Mouse (Mus musculus) G1E (cell line): Measurements from ENCODE around the gene Crybg1. TPM values are rescaled to one million over a fixed set of nuclear protein-coding genes. Genes with fewer than 3 reads are reported as not detected.

Experiments used
- ATAC-seq: 2 replicates; pipeline ENCODE4 v1.8.0; 2016; ENCODE audit warnings: mild to moderate bottlenecking; ENCODE audit not compliant: insufficient number of reproducible peaks, poor library complexity, low FRiP score, severe bottlenecking; ENCODE audit errors: extremely low read depth
- DNase-seq: peaks from one replicate; pipeline ENCODE4 v3.0.0; 2012; ENCODE audit warnings: low spot score
- H3K27me3 ChIP-seq: 2 replicates; pipeline ENCODE4 v1.6.1; 2012; ENCODE audit warnings: mild to moderate bottlenecking, low read length, inconsistent platforms; ENCODE audit not compliant: insufficient read depth
- H3K36me3 ChIP-seq: replicated peaks from 2 replicates; pipeline ENCODE3; 2012; ENCODE audit warnings: mild to moderate bottlenecking, inconsistent platforms
- H3K4me1 ChIP-seq: 2 replicates; pipeline ENCODE4 v1.6.1; 2012; ENCODE audit warnings: low read depth, low read length, inconsistent platforms, mixed read lengths; ENCODE audit not compliant: insufficient read depth
- H3K4me3 ChIP-seq: 2 replicates; pipeline ENCODE4 v1.5.1; 2012; ENCODE audit warnings: low read depth, mild to moderate bottlenecking, inconsistent platforms, low read length, moderate library complexity, mixed read lengths
- H3K9me3 ChIP-seq: replicated peaks from 2 replicates; pipeline ENCODE4 v1.6.1; 2012; ENCODE audit warnings: inconsistent platforms
- CTCF ChIP-seq: IDR thresholded peaks from 2 replicates; pipeline ENCODE4 v1.5.1; 2012; ENCODE audit warnings: low read depth, low read length, inconsistent platforms, mixed read lengths
- GATA1 ChIP-seq: IDR thresholded peaks from 2 replicates; pipeline ENCODE4 v1.6.1; 2012; ENCODE audit warnings: borderline replicate concordance, low read length, inconsistent platforms, mixed read lengths
- GATA2 ChIP-seq: IDR thresholded peaks from 2 replicates; pipeline ENCODE4 v1.6.1; 2012; ENCODE audit warnings: low read depth, low read length, inconsistent platforms, borderline replicate concordance
- POLR2AphosphoS5 ChIP-seq: IDR thresholded peaks from 2 replicates; pipeline ENCODE4 v1.6.1; 2012; ENCODE audit warnings: low read depth, low read length, inconsistent platforms; ENCODE audit not compliant: insufficient replicate concordance
- TAL1 ChIP-seq: conservative IDR thresholded peaks from 2 replicates; pipeline ENCODE4 v1.6.1; 2012; ENCODE audit warnings: low read depth, low read length, inconsistent platforms, mixed read lengths
- polyA plus RNA-seq: library from polyadenylated mRNA; stranded (reverse); fragments of >175 nt; gene quantifications from 2 replicates; pipeline ENCODE4 v1.2.3, GENCODE M21; 2012
- total RNA-seq, 2 experiments: library from RNA; stranded (forward) in 1 of 2; stranded (reverse) in 1 of 2; fragments of 200-1000 nt in 1 of 2; fragments of >200 nt in 1 of 2; fragmentation: Nextera tagmentation in 1 of 2; gene quantifications; 2 replicates each; pipeline ENCODE4 v1.2.3; 2014 to 2017

Gene Crybg1
- total and polyA plus RNA-seq, 3 experiments, result 4.7 to 20.2 (median 13.9) TPM

DNA sequence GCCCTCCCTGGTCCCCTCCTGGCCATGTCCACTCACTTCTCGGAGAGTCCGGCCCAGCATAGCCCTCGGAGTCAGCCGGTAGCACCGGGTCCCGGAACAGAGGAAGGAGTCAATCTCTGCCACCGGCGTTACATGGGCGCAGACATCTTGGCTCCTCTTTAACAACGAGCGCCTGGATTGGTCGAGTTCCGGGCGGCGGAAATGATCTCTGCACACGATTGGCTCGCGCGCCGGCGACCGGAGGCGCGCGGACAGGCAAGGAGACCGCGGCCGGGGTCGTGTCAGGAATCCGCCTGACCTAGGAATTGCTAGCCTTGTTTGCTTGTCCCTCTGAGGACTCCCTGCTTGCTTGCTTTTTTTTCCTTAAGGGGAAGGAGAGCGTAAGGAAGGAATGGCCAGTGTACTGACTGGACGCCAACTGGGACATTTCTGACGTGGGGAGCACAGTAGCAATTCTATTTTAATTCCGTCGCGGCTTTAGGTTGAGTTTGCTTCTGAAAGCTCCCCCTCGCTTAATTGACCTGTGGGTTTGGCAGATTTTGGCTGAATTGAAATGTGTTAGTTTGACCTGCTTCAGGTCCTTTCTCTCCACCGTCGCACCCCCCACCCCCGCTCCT is 247.0 kb downstream of the Crybg1 start, which contains the start of the genes Qrsl1 and Rtn4ip1:
Qrsl1 (minus strand) TSS at position 168 of the 617 bp plus-strand sequence.
Rtn4ip1 (plus strand) TSS at position 230 of the 617 bp plus-strand sequence.
- no peaks in the 10 kb centered on the region for H3K9me3 ChIP-seq
- peaks cover 7% of the 10 kb centered on the region for H3K4me1 ChIP-seq
- peak; percentile 57; the same call in 1 of the 2 replicates for ATAC-seq
- peaks cover 25% of the 10 kb centered on the region for H3K36me3 ChIP-seq
- no peak for TF ChIP-seq GATA1
- no peak for TF ChIP-seq GATA2
- TF ChIP-seq CTCF, result no peak
- TF ChIP-seq POLR2AphosphoS5, result no peak
- no peak for TF ChIP-seq TAL1
- peak within 1 kb of the TSS; percentile 77 for H3K4me3 ChIP-seq
- DNase-seq, result peak; percentile 61
- no peaks in the 10 kb centered on the region for H3K27me3 ChIP-seq

DNA sequence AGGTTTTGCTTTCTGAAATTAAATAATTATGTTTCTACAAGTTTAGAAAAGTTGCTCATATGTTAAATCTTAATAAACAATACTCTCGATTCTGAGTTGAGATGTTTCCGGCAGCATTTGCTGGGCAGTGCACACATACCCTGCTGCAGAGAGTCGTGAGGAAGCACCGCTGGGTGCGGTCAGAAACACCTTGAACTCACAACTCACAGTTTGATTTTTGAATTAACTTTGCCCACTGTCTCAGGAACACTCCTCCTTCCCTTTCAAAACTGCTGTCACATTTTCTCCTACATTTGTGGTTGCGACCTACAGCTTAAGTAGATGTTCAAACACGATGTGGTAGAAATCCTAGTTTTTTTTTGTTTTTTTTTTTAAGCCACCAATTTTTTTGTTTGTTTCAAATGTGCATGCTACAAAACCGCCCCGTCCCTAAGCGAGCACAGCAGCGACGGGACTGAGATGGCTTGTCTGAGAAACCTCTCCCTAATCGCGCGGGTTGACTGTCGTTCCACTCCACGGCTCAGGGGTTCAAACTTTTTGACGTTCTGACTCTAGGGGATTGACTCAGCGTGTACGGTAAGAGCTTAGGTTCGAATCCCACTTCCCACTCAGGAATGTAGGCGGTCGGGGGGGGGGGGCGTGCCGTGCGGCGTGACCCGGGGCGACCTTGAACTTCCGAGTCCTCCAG is 247.6 kb downstream of the Crybg1 start:
- no peak for DNase-seq
- Histone ChIP-seq H3K4me3 (peak overlapping the region; percentile 77), H3K4me1 (peaks cover 7% of the 10 kb centered on the region), H3K36me3 (peaks cover 30% of the 10 kb centered on the region), H3K9me3 (no peaks in the 10 kb centered on the region), H3K27me3 (no peaks in the 10 kb centered on the region)
- TF ChIP-seq CTCF, result no peak
- no peak for TF ChIP-seq POLR2AphosphoS5
- no peak for TF ChIP-seq TAL1
- TF ChIP-seq GATA1, result no peak
- TF ChIP-seq GATA2, result no peak
- no peak for ATAC-seq

Other genes starting within 250 kb of the Crybg1 start
- 6.3 and 16.7 TPM in 2 replicates for gene Qrsl1, start 247.1 kb downstream of the Crybg1 start, total RNA-seq (2014; fragmentation: Nextera tagmentation)
- 8.2 and 8.7 TPM in 2 replicates for gene Qrsl1, start 247.1 kb downstream of the Crybg1 start, total RNA-seq (2017)
- 1.7 and 2.8 TPM in 2 replicates for gene Qrsl1, start 247.1 kb downstream of the Crybg1 start, polyA plus RNA-seq
- 19.2 and 21.5 TPM in 2 replicates for gene Rtn4ip1, start 247.0 kb downstream of the Crybg1 start, total RNA-seq (2014; fragmentation: Nextera tagmentation)
- 5.4 and 6.9 TPM in 2 replicates for gene Rtn4ip1, start 247.0 kb downstream of the Crybg1 start, total RNA-seq (2017)
- gene Rtn4ip1, start 247.0 kb downstream of the Crybg1 start, polyA plus RNA-seq, result 1.2 and 1.4 TPM in 2 replicates
- gene Atg5, start 119.5 kb upstream of the Crybg1 start, total RNA-seq (2014; fragmentation: Nextera tagmentation), result 20.1 and 23.3 TPM in 2 replicates
- gene Atg5, start 119.5 kb upstream of the Crybg1 start, total RNA-seq (2017), result 20.1 and 23.2 TPM in 2 replicates
- gene Atg5, start 119.5 kb upstream of the Crybg1 start, polyA plus RNA-seq, result 3.8 and 4.4 TPM in 2 replicates